ENCODE assay signal across 21 mouse cellular contexts in the genomic region with DNA sequence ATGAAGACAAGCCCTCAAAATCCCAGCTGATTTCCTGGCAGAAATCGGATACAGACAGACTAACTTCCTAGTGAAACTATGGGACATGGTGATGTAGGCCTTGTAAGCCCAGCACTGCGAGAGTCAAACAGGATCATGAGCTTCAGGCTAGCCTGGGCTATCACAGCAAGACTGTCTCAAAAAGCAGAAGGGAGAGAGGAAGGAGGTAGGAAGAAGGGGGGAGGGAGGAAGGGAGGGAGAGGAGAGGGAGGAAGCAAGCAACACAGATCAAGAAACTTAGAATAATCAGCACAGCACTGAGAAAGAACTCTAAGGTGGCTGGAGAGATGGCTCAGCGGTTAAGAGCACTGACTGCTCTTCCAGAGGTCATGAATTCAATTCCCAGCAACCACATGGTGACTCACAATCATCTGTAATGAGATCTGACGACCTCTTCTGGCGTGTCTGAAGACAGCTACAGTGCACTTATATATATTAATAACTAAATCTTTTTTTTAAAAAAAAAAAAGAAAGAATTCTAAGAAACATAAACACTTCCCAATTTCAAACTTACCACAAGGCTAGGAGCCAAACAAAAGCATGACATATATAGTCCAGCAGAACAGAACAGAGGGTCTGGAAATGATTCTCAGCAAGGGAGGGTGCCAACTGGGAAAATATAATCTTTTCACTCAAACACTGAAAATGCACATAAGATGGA.
"Had no signal": no experiment of that assay in that cellular context is flagged by ENCODE, and none has a peak within 500 bp of the region (broad histone marks: within the 10 kb centered on the region; RNA-seq: fewer than 3 reads in every experiment).

No protein-coding gene starts in this region.

- H3K9ac ChIP-seq: kidney, embryonic 15.5 days; limb, embryonic 12.5 days; limb, embryonic 15.5 days; liver, embryonic 14.5 days; liver, postnatal 0 days; lung, embryonic 14.5 days; midbrain, embryonic 12.5 days; midbrain, embryonic 15.5 days; neural tube, embryonic 13.5 days; stomach, embryonic 15.5 days had no signal

- H3K27ac ChIP-seq: kidney, embryonic 15.5 days; left cerebral cortex, adult 2 months; limb, embryonic 12.5 days; limb, embryonic 15.5 days; liver, embryonic 14.5 days; macrophage; midbrain, embryonic 12.5 days; midbrain, embryonic 15.5 days; neural tube, embryonic 13.5 days; stomach, embryonic 15.5 days had no signal

- H3K4me3 ChIP-seq: kidney, embryonic 15.5 days; left cerebral cortex, adult 2 months; limb, embryonic 12.5 days; limb, embryonic 15.5 days; midbrain, embryonic 12.5 days; midbrain, embryonic 15.5 days; myocyte; neural tube, embryonic 13.5 days; stomach, embryonic 15.5 days had no signal

- H3K27me3 ChIP-seq: kidney, embryonic 15.5 days; limb, embryonic 12.5 days; limb, embryonic 15.5 days; midbrain, embryonic 12.5 days; midbrain, embryonic 15.5 days; neural tube, embryonic 13.5 days; stomach, embryonic 15.5 days had no signal

- H3K9me3 ChIP-seq: kidney, embryonic 15.5 days; limb, embryonic 12.5 days; limb, embryonic 15.5 days; midbrain, embryonic 12.5 days; midbrain, embryonic 15.5 days; neural tube, embryonic 13.5 days; stomach, embryonic 15.5 days had no signal

- H3K4me1 ChIP-seq: limb, embryonic 12.5 days; limb, embryonic 15.5 days; midbrain, embryonic 12.5 days; midbrain, embryonic 15.5 days; neural tube, embryonic 13.5 days had no signal

- DNase-seq: kidney, postnatal 10 days; kidney, postnatal 36 days; layer of hippocampus, postnatal 36 days; left cerebral cortex, postnatal 4 days; liver, postnatal 0 days; lung, embryonic 14.5 days; retina, postnatal 1 day; right cerebral cortex, postnatal 25 days; spleen, adult 18-20 months; thymus, postnatal 36 days had no signal
